Mouse (Mus musculus) hindbrain, embryonic 12.5 days (tissue): ENCODE results near the gene Fbxo34. TPM values are rescaled to one million over a fixed set of nuclear protein-coding genes. Genes with fewer than 3 reads are reported as not detected.
"Not testable (repeated sequence)": the region's sequence is repeated elsewhere in the genome, so short reads cannot be mapped to it uniquely, and the experiment has no call there.

Experiments
- ATAC-seq: fragments of 200-750 bp; cut with Nextera tagmentation; 2 replicates; pipeline ENCODE4 v1.8.0; 2017; ENCODE audit warnings: moderate TSS enrichment; ENCODE audit not compliant: low FRiP score
- H3K27ac ChIP-seq: fragments of 300-500 bp; sonication (generic); 2 replicates; pipeline ENCODE4 v1.5.1; 2016; ENCODE audit warnings: mild to moderate bottlenecking
- H3K27me3 ChIP-seq: fragments of 300-500 bp; sonication (generic); 2 replicates; pipeline ENCODE4 v1.6.1; 2016; ENCODE audit warnings: mild to moderate bottlenecking
- H3K36me3 ChIP-seq: fragments of 300-500 bp; sonication (generic); 2 replicates; pipeline ENCODE4 v1.6.1; 2016; ENCODE audit warnings: mild to moderate bottlenecking
- H3K4me1 ChIP-seq: fragments of 300-500 bp; sonication (generic); 2 replicates; pipeline ENCODE4 v1.6.1; 2016
- H3K4me2 ChIP-seq: fragments of 300-500 bp; sonication (generic); replicated peaks from 2 replicates; pipeline ENCODE4 v1.6.1; 2016; ENCODE audit warnings: mild to moderate bottlenecking
- H3K4me3 ChIP-seq: fragments of 300-500 bp; sonication (generic); 2 replicates; pipeline ENCODE4 v1.5.1; 2016; ENCODE audit warnings: mild to moderate bottlenecking
- H3K9ac ChIP-seq: fragments of 300-500 bp; sonication (generic); 2 replicates; pipeline ENCODE4 v1.6.1; 2016; ENCODE audit warnings: mild to moderate bottlenecking, moderate library complexity
- H3K9me3 ChIP-seq: fragments of 300-500 bp; sonication (generic); replicated peaks from 2 replicates; pipeline ENCODE4 v1.6.1; 2016; ENCODE audit warnings: mild to moderate bottlenecking
- WGBS: fragments of 180-500 bp; shearing (Covaris S2); methylation state at CpG from one replicate; pipeline ENCODE4 v1.1.7; 2016; 5-methylcytosine and 5-hydroxymethylcytosine counted together
- polyA plus RNA-seq: library from polyadenylated mRNA; unstranded; fragments of >200 nt; fragmentation: Nextera tagmentation; extraction: Ambion mirVana; gene quantifications from 2 replicates; pipeline ENCODE4 v1.2.1, GENCODE M21; 2016

Gene Fbxo34
- 24.1 and 26.1 TPM in 2 replicates for polyA plus RNA-seq

DNA sequence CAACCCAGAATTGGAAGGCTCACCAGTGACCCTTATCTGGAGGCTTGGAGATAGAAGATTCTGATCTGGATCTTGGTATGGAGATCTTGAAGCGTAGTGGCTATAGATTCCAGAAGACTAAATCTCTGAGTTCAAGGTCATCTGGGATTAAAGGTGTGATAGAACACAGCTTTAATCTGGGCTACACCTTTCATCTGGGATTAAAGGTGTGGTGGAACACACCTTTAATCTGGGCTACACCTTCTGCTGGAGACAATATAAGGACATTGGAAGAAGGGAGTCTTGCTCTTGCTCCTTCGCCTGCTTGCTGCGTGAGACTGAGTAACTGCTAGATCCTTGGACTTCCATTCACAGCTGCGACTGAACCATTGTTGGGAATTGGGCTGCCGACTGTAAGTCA, at the start of gene Fbxo34:
Fbxo34 (plus strand) TSS at position 301 of the 400 bp plus-strand sequence.
- H3K4me2 ChIP-seq, ATAC-seq, H3K36me3 ChIP-seq, H3K27me3 ChIP-seq, H3K9me3 ChIP-seq, H3K9ac ChIP-seq, H3K4me1 ChIP-seq, H3K4me3 ChIP-seq, H3K27ac ChIP-seq: not testable (repeated sequence)
- 92% methylated on average over 3 of the region's 5 CpGs for WGBS

- ATAC-seq, result no peak
- H3K4me1 ChIP-seq, result no peaks in the 10 kb centered on the region
- H3K27ac ChIP-seq, result no peak overlapping the region
- H3K9ac ChIP-seq, result no peak overlapping the region
- H3K4me3 ChIP-seq, result no peak overlapping the region
- H3K9me3 ChIP-seq, result no peaks in the 10 kb centered on the region
- H3K27me3 ChIP-seq, result no peaks in the 10 kb centered on the region
- peaks cover 72% of the 10 kb centered on the region for H3K36me3 ChIP-seq
- H3K4me2 ChIP-seq, result no peak overlapping the region
- 95% methylated on average over 8 of the region's 8 CpGs for WGBS
Observed at GRCm38 (mm10) chr14:47402735-47403134, 47.5 kb upstream of the Fbxo34 start.

DNA sequence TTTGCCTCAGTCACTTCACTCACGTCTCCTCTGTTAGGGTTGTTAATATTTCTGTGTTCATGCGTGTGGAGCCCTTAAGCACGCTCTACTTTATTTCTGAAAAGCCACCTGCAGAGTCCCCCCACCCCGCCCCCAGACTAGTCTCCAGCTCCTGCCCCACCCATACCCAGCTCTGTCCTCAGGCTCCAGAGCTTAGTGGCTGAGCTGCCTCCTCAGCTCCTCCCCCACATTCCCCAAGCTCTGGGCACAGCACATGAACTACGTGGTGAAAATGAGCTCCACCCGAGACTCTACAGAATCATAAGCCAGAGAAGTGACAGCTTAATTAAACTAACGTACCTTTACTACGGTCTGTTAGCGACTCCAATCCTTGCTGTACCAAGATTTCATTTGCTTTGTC, 44.2 kb upstream of the Fbxo34 start:
- Histone ChIP-seq H3K36me3 (peaks cover 75% of the 10 kb centered on the region), H3K4me3 (no peak overlapping the region), H3K4me2 (no peak overlapping the region), H3K9ac (no peak overlapping the region), H3K9me3 (no peaks in the 10 kb centered on the region), H3K4me1 (no peaks in the 10 kb centered on the region), H3K27ac (no peak overlapping the region), H3K27me3 (no peaks in the 10 kb centered on the region)
- ATAC-seq, result no peak
- WGBS, result 90% methylated on average over 9 of the region's 9 CpGs

DNA sequence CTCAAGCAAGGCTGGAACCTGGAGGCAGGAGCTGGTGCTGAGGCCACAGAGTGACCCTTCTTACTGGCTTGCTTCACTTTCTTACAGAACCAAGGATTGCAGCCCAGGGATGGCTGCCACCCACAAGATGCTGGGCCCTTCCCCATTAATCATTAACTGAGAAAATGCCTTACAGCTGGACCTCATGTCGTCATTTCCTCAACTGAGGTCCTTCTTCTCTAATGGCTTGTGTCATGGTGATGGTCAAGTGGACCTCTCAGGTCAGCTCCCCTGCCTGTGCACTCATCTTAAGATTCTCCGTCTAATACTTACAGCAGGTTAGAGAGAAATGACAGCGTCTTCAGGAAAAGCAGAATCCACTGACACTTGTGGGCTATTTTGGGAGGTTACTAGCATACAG, 32.9 kb upstream of the Fbxo34 start:
- Histone ChIP-seq H3K4me2 (peak overlapping the region; percentile 70), H3K4me1 (peaks cover 15% of the 10 kb centered on the region), H3K36me3 (peaks cover 20% of the 10 kb centered on the region), H3K9ac (peak overlapping the region; percentile 54), H3K27me3 (no peaks in the 10 kb centered on the region), H3K4me3 (peak overlapping the region; percentile 56), H3K9me3 (no peaks in the 10 kb centered on the region), H3K27ac (no peak overlapping the region)
- 36% methylated on average over 3 of the region's 3 CpGs for WGBS
- no peak for ATAC-seq

DNA sequence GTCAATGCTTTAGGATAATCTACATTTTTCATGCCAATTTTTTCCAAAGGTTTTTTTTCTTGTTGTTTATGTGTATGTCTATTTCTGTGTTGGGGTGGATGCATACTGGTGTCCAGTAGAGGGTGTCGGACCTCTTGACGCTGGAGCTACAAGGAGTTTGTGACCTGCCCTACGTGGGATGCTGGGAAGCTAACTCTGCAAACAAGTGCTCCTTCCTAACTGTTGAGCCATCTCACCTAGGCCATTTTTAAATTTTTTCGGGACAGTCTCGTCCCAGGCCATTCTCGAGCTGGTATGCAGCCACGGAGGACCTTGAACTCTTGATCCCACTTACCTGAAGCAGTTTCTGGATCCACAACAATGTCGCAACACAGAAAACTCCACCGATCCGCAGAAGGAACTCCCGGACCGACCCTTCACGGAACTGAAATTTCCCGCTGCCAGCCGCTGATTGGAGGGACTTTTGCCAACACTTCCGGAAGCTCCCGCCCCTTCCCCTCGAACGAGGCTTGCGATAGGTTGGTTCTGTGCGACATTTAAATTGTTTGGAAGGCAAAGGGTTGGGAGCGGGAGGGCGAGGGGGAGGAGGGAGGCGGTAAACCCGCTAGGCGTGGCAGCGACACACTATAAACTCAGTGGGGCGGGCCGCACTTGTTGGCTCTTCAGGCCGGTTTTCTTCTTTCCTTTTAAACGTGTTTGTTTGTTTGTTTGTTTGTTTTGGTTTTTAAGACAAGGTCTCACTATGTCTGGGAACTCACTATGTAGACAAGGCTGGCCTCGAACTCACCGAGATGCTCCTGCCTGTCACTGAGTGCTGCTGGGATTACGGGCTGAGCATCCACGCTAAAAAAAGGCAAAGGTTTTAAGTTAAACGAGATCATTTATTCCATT, 32.2 kb upstream of the Fbxo34 start, which contains the start of gene Dlgap5:
Dlgap5 (minus strand) TSS at position 633 of the 891 bp plus-strand sequence.
- Histone ChIP-seq H3K4me2 (peak within 1 kb of the TSS; percentile 70), H3K9me3 (no peaks in the 10 kb centered on the region), H3K27me3 (no peaks in the 10 kb centered on the region), H3K27ac (no peak within 1 kb of the TSS), H3K4me1 (peaks cover 15% of the 10 kb centered on the region), H3K36me3 (peaks cover 15% of the 10 kb centered on the region), H3K4me3 (peak within 1 kb of the TSS; percentile 56), H3K9ac (peak within 1 kb of the TSS; percentile 54)
- 2% methylated on average over 36 of the region's 36 CpGs for WGBS
- peak; percentile 96 for ATAC-seq

DNA sequence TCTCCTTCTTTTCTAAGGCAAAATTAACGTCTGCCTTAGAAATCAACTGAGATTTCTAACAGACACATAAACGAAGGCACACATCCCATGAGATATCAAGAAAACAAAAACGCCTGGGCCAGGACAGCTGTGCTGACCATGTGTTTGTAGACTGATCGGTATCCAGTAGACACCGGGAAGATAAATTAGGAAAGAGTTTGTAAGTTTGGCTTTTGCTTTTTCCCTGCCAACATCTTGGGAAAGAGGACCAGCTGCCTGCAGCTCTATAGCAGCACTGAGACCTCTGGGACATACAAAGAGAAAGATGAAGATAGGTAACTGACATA, 31.6 kb upstream of the Fbxo34 start:
- H3K27ac ChIP-seq, result no peak overlapping the region
- H3K4me2 ChIP-seq, result peak overlapping the region; percentile 70
- H3K4me3 ChIP-seq, result peak overlapping the region; percentile 56
- H3K9ac ChIP-seq, result 0 out of 2 replicates have a peak overlapping the region, but pooled peaks have one; percentile 20
- peaks cover 15% of the 10 kb centered on the region for H3K4me1 ChIP-seq
- peaks cover 14% of the 10 kb centered on the region for H3K36me3 ChIP-seq
- 45% methylated on average over 5 of the region's 5 CpGs for WGBS
- peak; percentile 32; the same call in 1 of the 2 replicates for ATAC-seq
- H3K27me3 ChIP-seq, result no peaks in the 10 kb centered on the region
- H3K9me3 ChIP-seq, result no peaks in the 10 kb centered on the region

- H3K4me1 ChIP-seq, result peaks cover 15% of the 10 kb centered on the region
- no peaks in the 10 kb centered on the region for H3K27me3 ChIP-seq
- ATAC-seq, result no peak
- peaks cover 10% of the 10 kb centered on the region; the same call in 1 of the 2 replicates for H3K36me3 ChIP-seq
- no peak overlapping the region for H3K4me2 ChIP-seq
- no peaks in the 10 kb centered on the region for H3K9me3 ChIP-seq
- no peak overlapping the region for H3K4me3 ChIP-seq
- no peak overlapping the region for H3K27ac ChIP-seq
- 78% methylated on average over 9 of the region's 9 CpGs for WGBS
- H3K9ac ChIP-seq, result no peak overlapping the region
Observed at GRCm38 (mm10) chr14:47419034-47419625, 31.1 kb upstream of the Fbxo34 start.

GRCm38 (mm10) chr14:47419723-47420276, 30.4 kb upstream of the Fbxo34 start:
- Histone ChIP-seq H3K27ac (no peak overlapping the region), H3K9me3 (no peaks in the 10 kb centered on the region), H3K27me3 (no peaks in the 10 kb centered on the region), H3K9ac (no peak overlapping the region), H3K4me1 (peaks cover 15% of the 10 kb centered on the region), H3K4me3 (no peak overlapping the region), H3K36me3 (peaks cover 7% of the 10 kb centered on the region; the same call in 1 of the 2 replicates), H3K4me2 (no peak overlapping the region)
- no peak for ATAC-seq
- WGBS, result 93% methylated on average over 24 of the region's 24 CpGs

GRCm38 (mm10) chr14:47421606-47422005, 28.6 kb upstream of the Fbxo34 start:
- Histone ChIP-seq H3K4me1 (peaks cover 15% of the 10 kb centered on the region), H3K27me3 (no peaks in the 10 kb centered on the region), H3K4me3 (no peak overlapping the region), H3K4me2 (no peak overlapping the region), H3K9me3 (no peaks in the 10 kb centered on the region), H3K9ac (no peak overlapping the region), H3K27ac (no peak overlapping the region), H3K36me3 (no peaks in the 10 kb centered on the region)
- WGBS, result 39% methylated on average over 2 of the region's 2 CpGs
- no peak for ATAC-seq

DNA sequence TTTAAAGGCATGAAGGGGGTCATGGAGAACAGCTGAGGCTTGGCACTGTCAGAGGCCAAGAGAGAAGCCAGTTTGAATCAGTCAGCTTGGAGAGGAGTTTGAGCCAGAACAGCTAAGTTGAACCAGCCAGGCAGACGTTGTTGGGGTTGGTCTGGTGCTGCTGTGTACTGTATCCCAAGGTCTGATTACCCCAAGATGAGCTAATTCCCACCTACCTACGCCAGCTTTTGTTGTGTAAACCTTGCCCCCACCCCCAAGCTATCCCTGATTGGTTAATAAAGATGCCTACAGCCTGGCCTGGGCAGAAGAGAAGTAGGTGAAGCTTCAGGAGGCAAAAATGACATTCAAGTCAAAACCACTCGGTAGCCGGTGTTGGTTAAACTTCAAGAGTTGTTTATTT, 27.8 kb upstream of the Fbxo34 start:
- Histone ChIP-seq H3K9ac (no peak overlapping the region), H3K27me3 (no peaks in the 10 kb centered on the region), H3K4me1 (peaks cover 7% of the 10 kb centered on the region), H3K9me3 (no peaks in the 10 kb centered on the region), H3K4me3 (no peak overlapping the region), H3K4me2 (no peak overlapping the region), H3K36me3 (no peaks in the 10 kb centered on the region), H3K27ac (no peak overlapping the region)
- 74% methylated on average over 4 of the region's 4 CpGs for WGBS
- ATAC-seq, result no peak

- H3K4me2 ChIP-seq, result no peak overlapping the region
- no peak overlapping the region for H3K27ac ChIP-seq
- H3K4me3 ChIP-seq, result no peak overlapping the region
- H3K36me3 ChIP-seq, result no peaks in the 10 kb centered on the region
- no peaks in the 10 kb centered on the region for H3K9me3 ChIP-seq
- no peak overlapping the region for H3K9ac ChIP-seq
- ATAC-seq, result no peak
- H3K27me3 ChIP-seq, result no peaks in the 10 kb centered on the region
- H3K4me1 ChIP-seq, result no peaks in the 10 kb centered on the region
Observed at GRCm38 (mm10) chr14:47432987-47433386, 17.2 kb upstream of the Fbxo34 start.

- no peaks in the 10 kb centered on the region for H3K36me3 ChIP-seq
- no peak overlapping the region for H3K9ac ChIP-seq
- peaks cover 18% of the 10 kb centered on the region for H3K9me3 ChIP-seq
- no peaks in the 10 kb centered on the region for H3K4me1 ChIP-seq
- H3K27me3 ChIP-seq, result no peaks in the 10 kb centered on the region
- H3K27ac ChIP-seq, result no peak overlapping the region
- no peak overlapping the region for H3K4me3 ChIP-seq
- H3K4me2 ChIP-seq, result no peak overlapping the region
- ATAC-seq, result no peak
- 69% methylated on average over 3 of the region's 3 CpGs for WGBS
Observed at GRCm38 (mm10) chr14:47438947-47439346, 11.3 kb upstream of the Fbxo34 start.
